Comparison of ENCODE assay signal across 8 mouse cellular contexts in genomic region chr17:87444763-87445162, GRCm38 (mm10). TPM values are rescaled to one million over a fixed set of nuclear protein-coding genes. Genes with fewer than 3 reads are reported as not detected.
A peak's percentile ranks its signal among the peaks of the same experiment; 100 is the strongest.
DNase-seq lines count a peak whose midpoint lies in the region; ATAC-seq lines count a peak whose summit lies in the region.

No protein-coding gene starts in this region.

- WGBS in kidney, embryonic 14.5 days = 49% methylated on average over 4 of the region's 4 CpGs
- WGBS in embryonic facial prominence, embryonic 12.5 days = 54% methylated on average over 4 of the region's 4 CpGs
- 44% methylated on average over 4 of the region's 4 CpGs for WGBS in intestine, embryonic 14.5 days
- WGBS in midbrain, embryonic 16.5 days = 43% methylated on average over 4 of the region's 4 CpGs

- no peak overlapping the region for H3K27ac ChIP-seq in kidney, embryonic 14.5 days (ENCODE audit: low read depth, low read length)
- no peak overlapping the region for H3K27ac ChIP-seq in embryonic facial prominence, embryonic 12.5 days
- no peak overlapping the region for H3K27ac ChIP-seq in intestine, embryonic 14.5 days (ENCODE audit: low read depth)
- no peak overlapping the region for H3K27ac ChIP-seq in midbrain, embryonic 16.5 days (ENCODE audit: low read length)

- H3K27me3 ChIP-seq in kidney, embryonic 14.5 days (ENCODE audit: control insufficient read depth, insufficient read depth, low read length) = no peaks in the 10 kb centered on the region
- H3K27me3 ChIP-seq in embryonic facial prominence, embryonic 12.5 days = no peaks in the 10 kb centered on the region
- H3K27me3 ChIP-seq in intestine, embryonic 14.5 days (replicated peaks; ENCODE audit: control insufficient read depth, insufficient read depth, low read length) = no peaks in the 10 kb centered on the region
- H3K27me3 ChIP-seq in midbrain, embryonic 16.5 days (ENCODE audit: control insufficient read depth, insufficient read depth, low read depth, low read length) = no peaks in the 10 kb centered on the region

- peak overlapping the region; percentile 58 for H3K4me2 ChIP-seq in kidney, embryonic 14.5 days (replicated peaks; ENCODE audit: low read depth, low read length)
- H3K4me2 ChIP-seq in embryonic facial prominence, embryonic 12.5 days (replicated peaks) = peak overlapping the region; percentile 52
- peak overlapping the region; percentile 95 for H3K4me2 ChIP-seq in intestine, embryonic 14.5 days (ENCODE audit: low read length)
- H3K4me2 ChIP-seq in midbrain, embryonic 16.5 days (ENCODE audit: low read length) = peak overlapping the region; percentile 85

- H3K9me3 ChIP-seq in kidney, embryonic 14.5 days (ENCODE audit: control insufficient read depth, low read length) = no peaks in the 10 kb centered on the region
- H3K9me3 ChIP-seq in embryonic facial prominence, embryonic 12.5 days = no peaks in the 10 kb centered on the region
- H3K9me3 ChIP-seq in intestine, embryonic 14.5 days (ENCODE audit: control insufficient read depth, low read length) = no peaks in the 10 kb centered on the region
- no peaks in the 10 kb centered on the region for H3K9me3 ChIP-seq in midbrain, embryonic 16.5 days (replicated peaks; ENCODE audit: control insufficient read depth, low read length, poor library complexity, severe bottlenecking)

- ATAC-seq in kidney, embryonic 14.5 days (ENCODE audit: low FRiP score, low TSS enrichment) = no peak
- no peak for ATAC-seq in embryonic facial prominence, embryonic 12.5 days (ENCODE audit: insufficient number of reproducible peaks, insufficient read depth, low FRiP score, low TSS enrichment)
- ATAC-seq in intestine, embryonic 14.5 days (replicated peaks; ENCODE audit: low FRiP score, low TSS enrichment, low read depth) = no peak
- no peak for ATAC-seq in midbrain, embryonic 16.5 days

- H3K4me3 ChIP-seq in kidney, embryonic 14.5 days (ENCODE audit: low read length) = peak overlapping the region; percentile 32
- peak overlapping the region; percentile 28 for H3K4me3 ChIP-seq in embryonic facial prominence, embryonic 12.5 days
- H3K4me3 ChIP-seq in intestine, embryonic 14.5 days (ENCODE audit: low read depth, low read length) = peak overlapping the region; percentile 34
- peak overlapping the region; percentile 41 for H3K4me3 ChIP-seq in midbrain, embryonic 16.5 days (ENCODE audit: low read depth, low read length)

- peaks cover 35% of the 10 kb centered on the region for H3K4me1 ChIP-seq in kidney, embryonic 14.5 days (ENCODE audit: control insufficient read depth, insufficient read depth, low read length)
- H3K4me1 ChIP-seq in embryonic facial prominence, embryonic 12.5 days = peaks cover 29% of the 10 kb centered on the region
- H3K4me1 ChIP-seq in intestine, embryonic 14.5 days (replicated peaks; ENCODE audit: control insufficient read depth, insufficient read depth, low read length) = peaks cover 26% of the 10 kb centered on the region
- peaks cover 52% of the 10 kb centered on the region for H3K4me1 ChIP-seq in midbrain, embryonic 16.5 days (ENCODE audit: control insufficient read depth, insufficient read depth, low read length)

- no peak for DNase-seq in kidney, postnatal 25 days
- DNase-seq in intestine, embryonic 14.5 days (ENCODE audit: low spot score) = no peak
- no peak for DNase-seq in thymus, postnatal 25 days
- DNase-seq in MN1 (ENCODE audit: low spot score) = no peak
- DNase-seq in urinary bladder, postnatal 36 days (ENCODE audit: low spot score in 2 of 2) = no peak

- peaks cover 16% of the 10 kb centered on the region; the same call in 1 of the 2 replicates for H3K36me3 ChIP-seq in kidney, embryonic 14.5 days (ENCODE audit: control insufficient read depth, insufficient read depth, low read length)
- H3K36me3 ChIP-seq in embryonic facial prominence, embryonic 12.5 days = peaks cover 8% of the 10 kb centered on the region; the same call in 1 of the 2 replicates
- peaks cover 17% of the 10 kb centered on the region for H3K36me3 ChIP-seq in intestine, embryonic 14.5 days (ENCODE audit: control insufficient read depth, insufficient read depth, low read length)
- no peaks in the 10 kb centered on the region for H3K36me3 ChIP-seq in midbrain, embryonic 16.5 days (ENCODE audit: control insufficient read depth, insufficient read depth, low read length)

- peak overlapping the region; percentile 28; the same call in 1 of the 2 replicates for H3K9ac ChIP-seq in kidney, embryonic 14.5 days (ENCODE audit: low read depth, low read length)
- H3K9ac ChIP-seq in embryonic facial prominence, embryonic 12.5 days = no peak overlapping the region
- no peak overlapping the region for H3K9ac ChIP-seq in intestine, embryonic 14.5 days (ENCODE audit: low read length)
- 0 out of 2 replicates have a peak overlapping the region, but pooled peaks have one; percentile 30 for H3K9ac ChIP-seq in midbrain, embryonic 16.5 days (ENCODE audit: low read depth, low read length)

RNA-seq across cellular contexts. Expression of gene Calm2, which starts 2.0 kb away (rescaled TPM):
- 1,015 and 1,361 TPM in 2 replicates for polyA plus RNA-seq in kidney, embryonic 14.5 days (2014; fragmentation: Nextera tagmentation; extraction: Ambion mirVana)
- polyA plus RNA-seq in embryonic facial prominence, embryonic 12.5 days (2016; fragmentation: Nextera tagmentation; extraction: Ambion mirVana) = 823 and 840 TPM in 2 replicates
- 1,068 and 1,168 TPM in 2 replicates for polyA plus RNA-seq in intestine, embryonic 14.5 days (2014; fragmentation: Nextera tagmentation; extraction: Ambion mirVana)
- polyA plus RNA-seq in midbrain, embryonic 16.5 days (2015; fragmentation: Nextera tagmentation; extraction: Ambion mirVana) = 2,230 and 2,642 TPM in 2 replicates

RNA-seq across cellular contexts. Expression of gene Stpg4, which starts 17.2 kb away (rescaled TPM):
- 0.51 TPM in 1 of 2 replicates, not detected in the other for polyA plus RNA-seq in kidney, embryonic 14.5 days (2014; fragmentation: Nextera tagmentation; extraction: Ambion mirVana)
- not detected in 2 replicates for polyA plus RNA-seq in embryonic facial prominence, embryonic 12.5 days (2016; fragmentation: Nextera tagmentation; extraction: Ambion mirVana)
- polyA plus RNA-seq in intestine, embryonic 14.5 days (2014; fragmentation: Nextera tagmentation; extraction: Ambion mirVana) = not detected in 2 replicates
- 0.34 TPM in 1 of 2 replicates, not detected in the other for polyA plus RNA-seq in midbrain, embryonic 16.5 days (2015; fragmentation: Nextera tagmentation; extraction: Ambion mirVana)

Comparison
In these comparisons a context has a peak if more than half of its experiments do, and no peak if none do; other contexts are left out.
1. H3K9ac ChIP-seq: peak in kidney, embryonic 14.5 days (single experiment) and midbrain, embryonic 16.5 days (single experiment); none in embryonic facial prominence, embryonic 12.5 days (single experiment) and intestine, embryonic 14.5 days (single experiment).
2. Peak in every context shown above with its lines, with median percentiles within 50 percentile points of each other: H3K4me2 ChIP-seq and H3K4me3 ChIP-seq.